Mouse (Mus musculus) midbrain, embryonic 14.5 days (tissue): Measurements from ENCODE around the gene Cbx7. TPM values are rescaled to one million over a fixed set of nuclear protein-coding genes. Genes with fewer than 3 reads are reported as not detected.

Source experiments
- ATAC-seq: fragments of 200-750 bp; cut with Nextera tagmentation; 2 replicates; pipeline ENCODE4 v1.8.0; 2017; ENCODE audit warnings: moderate number of reproducible peaks, moderate library complexity; ENCODE audit not compliant: low FRiP score, low TSS enrichment
- DNase-seq: peaks from one replicate; pipeline ENCODE4 v3.0.0-alpha.2; 2015
- H3K27ac ChIP-seq: fragments of 300-500 bp; sonication (generic); replicated peaks from 2 replicates; pipeline ENCODE4 v1.5.1; 2014; ENCODE audit warnings: mild to moderate bottlenecking, low read depth, low read length, moderate library complexity
- H3K27me3 ChIP-seq: fragments of 300-500 bp; sonication (generic); 2 replicates; pipeline ENCODE4 v1.6.1; 2014; ENCODE audit warnings: low read length, control low read depth, mixed read lengths; ENCODE audit not compliant: control insufficient read depth, insufficient read depth
- H3K36me3 ChIP-seq: fragments of 300-500 bp; sonication (generic); 2 replicates; pipeline ENCODE4 v1.6.1; 2014; ENCODE audit warnings: low read length, control low read depth; ENCODE audit not compliant: control insufficient read depth, insufficient read depth
- H3K4me1 ChIP-seq: fragments of 300-500 bp; sonication (generic); 2 replicates; pipeline ENCODE4 v1.6.1; 2014; ENCODE audit warnings: mild to moderate bottlenecking, antibody characterized with exemption, low read length, control low read depth; ENCODE audit not compliant: control insufficient read depth, insufficient read depth
- H3K4me2 ChIP-seq: fragments of 300-500 bp; sonication (generic); 2 replicates; pipeline ENCODE4 v1.6.1; 2014; ENCODE audit warnings: mild to moderate bottlenecking, low read length, moderate library complexity
- H3K4me3 ChIP-seq: fragments of 300-500 bp; sonication (generic); replicated peaks from 2 replicates; pipeline ENCODE4 v1.5.1; 2014; ENCODE audit warnings: low read depth, low read length
- H3K9ac ChIP-seq: fragments of 300-500 bp; sonication (generic); replicated peaks from 2 replicates; pipeline ENCODE4 v1.6.1; 2014; ENCODE audit warnings: mild to moderate bottlenecking, low read length, moderate library complexity
- H3K9me3 ChIP-seq: fragments of 300-500 bp; sonication (generic); 2 replicates; pipeline ENCODE4 v1.6.1; 2016; ENCODE audit warnings: low read length, control low read depth, mixed read lengths; ENCODE audit not compliant: control insufficient read depth
- WGBS: fragments of 180-500 bp; shearing (Covaris S2); extraction: QIAGEN DNeasy Blood & Tissue Kit; methylation state at CpG from one replicate; pipeline ENCODE4 v1.1.7; 2014; 5-methylcytosine and 5-hydroxymethylcytosine counted together
- polyA plus RNA-seq: library from polyadenylated mRNA; unstranded; fragments of >200 nt; fragmentation: Nextera tagmentation; extraction: Ambion mirVana; gene quantifications from 2 replicates; pipeline ENCODE4 v1.2.1, GENCODE M21; 2014

Cbx7 gene
- polyA plus RNA-seq, 1 experiment from 2014 or later, result 4.4 TPM

GRCm38 (mm10) chr15:79929734-79930133 lies 41.2 kb downstream of the Cbx7 start:
- 88% methylated on average over 3 of the region's 3 CpGs for WGBS
- no peak for DNase-seq
- no peak overlapping the region for H3K27ac ChIP-seq
- H3K4me1 ChIP-seq, result peaks cover 27% of the 10 kb centered on the region
- peaks cover 9% of the 10 kb centered on the region; the same call in 1 of the 2 replicates for H3K27me3 ChIP-seq
- no peak overlapping the region for H3K4me3 ChIP-seq
- H3K9ac ChIP-seq, result no peak overlapping the region
- ATAC-seq, result no peak
- H3K9me3 ChIP-seq, result no peaks in the 10 kb centered on the region
- H3K4me2 ChIP-seq, result no peak overlapping the region
- no peaks in the 10 kb centered on the region for H3K36me3 ChIP-seq

GRCm38 (mm10) chr15:79928736-79929135 lies 42.2 kb downstream of the Cbx7 start:
- Histone ChIP-seq H3K4me1 (peaks cover 19% of the 10 kb centered on the region), H3K4me2 (no peak overlapping the region), H3K4me3 (no peak overlapping the region), H3K27me3 (peaks cover 8% of the 10 kb centered on the region; the same call in 1 of the 2 replicates), H3K9ac (no peak overlapping the region), H3K27ac (no peak overlapping the region), H3K36me3 (no peaks in the 10 kb centered on the region), H3K9me3 (no peaks in the 10 kb centered on the region)
- DNase-seq (no peak), ATAC-seq (no peak)
- WGBS, result 78% methylated on average over 2 of the region's 2 CpGs

- H3K9ac ChIP-seq, result 0 out of 2 replicates have a peak overlapping the region, but pooled peaks have one; percentile 57
- 89% methylated on average over 3 of the region's 3 CpGs for WGBS
Measured at GRCm38 (mm10) chr15:79928316-79928715, 42.6 kb downstream of the Cbx7 start.

GRCm38 (mm10) chr15:79927637-79928122 lies 43.2 kb downstream of the Cbx7 start:
- ATAC-seq (peak; percentile 76), DNase-seq (peak; percentile 88)
- Histone ChIP-seq H3K27me3 (no peaks in the 10 kb centered on the region), H3K4me1 (peaks cover 11% of the 10 kb centered on the region), H3K27ac (no peak overlapping the region; the same call in 1 of the 2 replicates), H3K4me2 (peak overlapping the region; percentile 75), H3K36me3 (no peaks in the 10 kb centered on the region), H3K9ac (peak overlapping the region; percentile 57), H3K9me3 (no peaks in the 10 kb centered on the region), H3K4me3 (peak overlapping the region; percentile 48)
- WGBS, result under 1% methylated on average over 29 of the region's 29 CpGs

More at GRCm38 (mm10) chr15:79928316-79928715, 42.6 kb downstream of the Cbx7 start:
- peak overlapping the region; percentile 75 for H3K4me2 ChIP-seq
- H3K27me3 ChIP-seq, result peaks cover 4% of the 10 kb centered on the region; the same call in 1 of the 2 replicates
- H3K9me3 ChIP-seq, result no peaks in the 10 kb centered on the region
- peaks cover 14% of the 10 kb centered on the region for H3K4me1 ChIP-seq
- H3K4me3 ChIP-seq, result peak overlapping the region; percentile 48
- H3K27ac ChIP-seq, result no peak overlapping the region; the same call in 1 of the 2 replicates
- ATAC-seq (no peak), DNase-seq (no peak)
- H3K36me3 ChIP-seq, result no peaks in the 10 kb centered on the region

GRCm38 (mm10) chr15:79926856-79927416 lies 44.0 kb downstream of the Cbx7 start:
- H3K4me1 ChIP-seq, result peaks cover 6% of the 10 kb centered on the region
- no peaks in the 10 kb centered on the region for H3K36me3 ChIP-seq
- DNase-seq, result no peak
- H3K9me3 ChIP-seq, result no peaks in the 10 kb centered on the region
- H3K4me3 ChIP-seq, result peak overlapping the region; percentile 48
- peak overlapping the region; percentile 57; the same call in 1 of the 2 replicates for H3K9ac ChIP-seq
- H3K27me3 ChIP-seq, result no peaks in the 10 kb centered on the region
- WGBS, result 80% methylated on average over 11 of the region's 11 CpGs
- no peak overlapping the region for H3K27ac ChIP-seq
- no peak for ATAC-seq
- H3K4me2 ChIP-seq, result peak overlapping the region; percentile 75

GRCm38 (mm10) chr15:79919787-79920186 lies 51.1 kb downstream of the Cbx7 start:
- Histone ChIP-seq H3K4me3 (no peak overlapping the region), H3K27ac (no peak overlapping the region), H3K4me1 (no peaks in the 10 kb centered on the region), H3K4me2 (no peak overlapping the region), H3K36me3 (peaks cover 7% of the 10 kb centered on the region; the same call in 1 of the 2 replicates), H3K9ac (no peak overlapping the region), H3K27me3 (no peaks in the 10 kb centered on the region), H3K9me3 (no peaks in the 10 kb centered on the region)
- no peak for ATAC-seq
- no peak for DNase-seq
- 57% methylated on average over 2 of the region's 2 CpGs for WGBS

- no peak overlapping the region for H3K27ac ChIP-seq
- no peak overlapping the region for H3K4me3 ChIP-seq
- ATAC-seq, result no peak
- no peaks in the 10 kb centered on the region for H3K4me1 ChIP-seq
- H3K4me2 ChIP-seq, result no peak overlapping the region
- no peak overlapping the region for H3K9ac ChIP-seq
- WGBS, result 92% methylated on average over 16 of the region's 16 CpGs
- H3K27me3 ChIP-seq, result no peaks in the 10 kb centered on the region
- H3K9me3 ChIP-seq, result no peaks in the 10 kb centered on the region
- no peak for DNase-seq
- H3K36me3 ChIP-seq, result peaks cover 7% of the 10 kb centered on the region; the same call in 1 of the 2 replicates
Measured at GRCm38 (mm10) chr15:79918485-79918884, 52.4 kb downstream of the Cbx7 start.

- Histone ChIP-seq H3K4me1 (no peaks in the 10 kb centered on the region), H3K27ac (no peak overlapping the region), H3K9me3 (no peaks in the 10 kb centered on the region), H3K4me3 (no peak overlapping the region), H3K36me3 (peaks cover 7% of the 10 kb centered on the region; the same call in 1 of the 2 replicates), H3K4me2 (no peak overlapping the region), H3K27me3 (no peaks in the 10 kb centered on the region), H3K9ac (no peak overlapping the region)
- DNase-seq (no peak), ATAC-seq (no peak)
- 96% methylated on average over 14 of the region's 14 CpGs for WGBS
Measured at GRCm38 (mm10) chr15:79917111-79917720, 53.7 kb downstream of the Cbx7 start.
